Mouse (Mus musculus): ENCODE results near the gene Recql5.

The Recql5 gene

GRCm38 (mm10) chr11:115900561-115901337 lies 32.5 kb downstream of the Recql5 start:
- DNase-seq (ENCODE audit: low spot score) = no peak

DNA sequence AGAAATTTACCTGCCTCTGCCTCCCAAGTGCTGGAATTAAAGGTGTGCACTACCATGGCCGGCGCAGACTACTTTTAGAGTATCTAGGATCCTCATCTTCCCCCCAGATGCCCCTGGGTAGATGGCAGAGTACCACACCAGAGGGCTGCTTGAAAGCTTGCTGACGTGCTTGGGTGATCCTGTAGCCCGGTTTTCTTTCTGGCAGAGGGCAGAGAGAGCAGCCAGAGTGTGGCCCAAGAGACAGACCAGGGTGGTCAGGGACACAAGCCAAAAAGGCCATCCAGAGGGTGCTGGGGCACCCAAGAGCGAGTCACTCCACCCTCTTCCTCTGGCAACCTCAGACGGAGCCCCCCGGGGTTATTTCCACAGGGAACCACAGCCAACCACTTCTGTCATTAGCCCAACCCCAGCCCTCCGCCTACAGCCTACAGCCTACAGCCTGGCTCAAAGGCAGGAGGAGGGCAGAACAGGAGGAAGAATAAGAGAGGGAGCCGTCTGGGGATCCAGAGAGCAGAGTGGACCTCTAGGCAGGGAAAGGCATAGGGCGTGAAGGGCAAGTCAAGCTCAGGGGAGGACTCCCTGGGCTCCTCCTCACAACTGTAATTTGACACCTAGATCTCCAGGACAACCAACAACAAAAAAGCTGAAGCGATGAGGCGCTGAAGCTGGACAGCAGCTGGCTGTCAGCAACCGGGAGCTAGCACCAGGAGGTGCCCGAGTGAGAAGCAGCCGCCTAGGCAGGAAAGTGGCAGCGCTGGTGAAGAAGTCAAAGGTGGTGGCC lies 33.6 kb downstream of the Recql5 start, which contains the start of gene Smim5:
Gene Smim5 (plus strand): TSS at position 481 of the 781 bp plus-strand sequence.
- no peak for DNase-seq (ENCODE audit: low spot score)

DNA sequence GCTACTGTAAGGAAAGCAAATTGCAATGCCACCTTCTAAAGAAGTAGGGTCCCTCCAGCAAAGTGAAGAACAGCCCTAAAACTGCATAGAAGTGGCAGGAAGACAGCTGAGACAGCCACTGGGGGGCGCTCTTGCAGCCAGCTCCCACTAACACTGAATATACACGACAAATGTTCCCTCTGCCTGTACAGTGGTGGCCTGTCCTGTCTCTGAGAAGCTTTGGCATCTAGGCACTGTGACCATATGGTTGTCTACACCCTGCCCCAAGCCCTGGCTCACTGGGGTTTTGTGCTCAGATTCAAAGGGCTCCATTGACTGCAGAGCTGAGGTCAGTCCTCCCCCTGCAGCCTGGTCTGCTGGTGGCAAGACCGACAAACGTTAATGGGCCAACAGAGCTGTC lies 34.4 kb downstream of the Recql5 start:
- no peak for DNase-seq (ENCODE audit: low spot score)

DNA sequence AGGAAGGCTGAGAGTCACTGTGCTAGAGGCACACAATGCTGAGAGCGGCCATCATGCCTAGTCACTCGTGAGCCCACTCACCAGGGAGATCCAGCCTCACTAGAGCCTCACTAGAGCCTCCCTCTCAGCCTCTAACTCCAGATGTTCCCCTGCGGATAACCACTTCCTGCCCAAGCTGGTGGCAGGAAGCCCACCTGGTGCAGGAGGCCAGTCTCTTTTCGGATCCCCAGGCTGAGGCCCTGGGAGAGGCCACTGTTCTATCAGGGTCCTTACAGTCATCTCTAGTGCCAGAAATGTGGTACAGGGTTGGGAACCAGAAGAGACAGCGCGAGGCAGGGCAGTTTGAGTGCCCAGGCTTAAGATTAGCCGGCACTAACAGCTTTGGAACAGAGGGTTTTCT lies 34.8 kb downstream of the Recql5 start:
- DNase-seq (ENCODE audit: low spot score) = no peak

- DNase-seq (ENCODE audit: low spot score) = no peak
Measured at GRCm38 (mm10) chr11:115894755-115895520, 38.3 kb downstream of the Recql5 start.

GRCm38 (mm10) chr11:115893071-115893470 lies 40.2 kb downstream of the Recql5 start:
- no peak for DNase-seq (ENCODE audit: low spot score)

GRCm38 (mm10) chr11:115892213-115892612 lies 41.1 kb downstream of the Recql5 start:
- no peak for DNase-seq (ENCODE audit: low spot score)

DNA sequence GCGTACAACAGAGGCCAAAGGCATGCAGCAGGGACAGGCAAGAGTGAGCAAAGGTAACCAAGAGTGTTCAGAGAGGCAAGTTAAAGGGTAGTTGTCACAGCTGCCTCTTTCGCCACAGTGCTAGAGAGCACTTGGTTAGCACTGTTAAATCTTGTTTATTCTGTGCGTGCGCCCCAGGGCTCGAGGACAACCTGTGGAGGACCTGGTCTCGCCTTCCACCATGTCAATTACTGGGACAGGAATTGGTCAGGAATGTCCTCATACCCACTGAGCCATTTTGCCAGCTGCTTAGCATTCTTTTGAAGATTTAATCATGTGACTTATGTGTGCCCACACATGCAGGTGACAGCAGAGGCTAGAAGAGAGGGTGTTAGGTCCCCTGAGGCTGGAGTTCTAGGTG lies 44.1 kb downstream of the Recql5 start:
- no peak for DNase-seq (ENCODE audit: low spot score)

DNA sequence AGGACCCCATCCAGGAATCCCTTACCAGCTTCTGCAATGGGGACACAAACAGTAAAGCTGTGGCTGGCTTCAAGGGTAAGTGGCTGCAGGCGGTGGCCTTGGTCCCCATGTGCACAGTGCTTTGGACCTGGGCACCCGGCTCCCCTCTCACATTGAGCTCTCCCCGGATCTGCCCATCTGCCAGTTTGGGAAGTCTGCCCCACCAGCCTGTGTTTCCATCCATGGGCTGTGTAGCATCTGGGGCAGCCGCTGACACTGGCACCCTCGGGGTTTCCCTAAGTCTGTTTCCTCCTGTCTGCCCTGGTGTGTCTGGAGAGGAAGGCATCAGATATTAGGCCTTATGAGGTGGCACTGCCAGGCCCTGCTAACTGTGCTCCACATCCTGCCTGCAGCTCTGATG lies 45.3 kb downstream of the Recql5 start:
- no peak for DNase-seq (ENCODE audit: low spot score)

DNA sequence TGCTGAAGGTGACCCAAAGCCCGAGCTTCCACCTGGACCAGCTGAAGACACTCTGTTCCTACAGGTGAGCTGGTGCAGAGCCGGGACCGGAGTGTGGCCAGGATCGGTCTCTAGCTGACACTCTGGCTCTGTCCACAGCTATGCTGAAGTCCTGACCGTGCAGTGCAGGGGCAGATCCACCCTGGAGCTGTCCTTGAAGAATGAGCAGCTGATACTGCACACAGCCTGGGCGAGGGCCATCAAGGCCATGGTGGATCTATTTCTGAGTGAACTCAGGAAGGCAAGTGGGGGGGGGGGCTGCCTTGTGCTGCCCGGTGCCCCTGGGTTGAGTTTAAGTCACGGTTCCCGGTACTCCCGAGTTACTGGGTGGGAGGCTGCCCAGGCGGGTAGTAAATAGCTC lies 46.8 kb downstream of the Recql5 start:
- DNase-seq (ENCODE audit: low spot score) = no peak

DNA sequence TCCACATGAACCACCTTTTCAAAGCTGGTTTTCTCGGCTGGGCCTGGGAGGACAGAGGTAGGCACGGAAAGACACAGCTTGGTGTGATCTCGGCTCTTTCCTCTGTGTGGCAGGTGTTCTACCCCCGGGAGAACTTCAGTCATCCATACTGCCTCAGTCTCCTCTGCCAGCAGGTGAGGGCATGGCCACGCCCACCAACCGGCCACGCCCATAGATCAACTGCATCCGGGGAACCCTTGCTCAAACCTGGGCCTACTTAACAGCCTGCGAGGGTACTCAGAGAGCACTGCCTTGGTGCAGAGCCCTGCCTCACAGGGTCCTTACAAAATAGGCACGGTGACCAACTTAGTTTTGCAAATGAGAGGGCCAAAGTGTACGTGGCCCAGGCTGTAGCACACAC lies 48.0 kb downstream of the Recql5 start:
- DNase-seq (ENCODE audit: low spot score) = no peak

- no peak for DNase-seq (ENCODE audit: low spot score)
Measured at GRCm38 (mm10) chr11:115884361-115884760, 48.9 kb downstream of the Recql5 start.

- DNase-seq (ENCODE audit: low spot score) = no peak
Measured at GRCm38 (mm10) chr11:115883251-115883650, 50.0 kb downstream of the Recql5 start.

- DNase-seq (ENCODE audit: low spot score) = no peak
Measured at GRCm38 (mm10) chr11:115881002-115881401, 52.3 kb downstream of the Recql5 start.

DNA sequence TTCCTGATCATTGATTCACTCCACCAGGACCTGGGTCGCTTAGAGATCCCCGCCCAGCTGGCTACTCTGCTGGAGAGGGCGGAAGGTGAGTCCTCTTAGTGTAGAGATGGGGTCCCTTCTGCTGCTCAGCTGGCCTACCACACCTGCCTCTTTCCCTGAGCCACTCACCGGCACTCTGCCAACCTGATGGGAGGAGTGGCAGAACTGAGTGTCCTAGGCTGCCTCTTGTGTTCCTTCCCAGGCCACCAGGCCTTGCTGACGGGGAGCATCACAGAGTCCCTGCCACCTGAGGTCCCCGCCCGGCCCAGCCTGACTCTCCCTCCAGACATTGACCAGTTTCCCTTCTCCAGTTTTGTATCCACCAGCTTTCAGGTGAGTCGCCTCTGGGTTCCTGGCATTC lies 55.2 kb downstream of the Recql5 start:
- no peak for DNase-seq (ENCODE audit: low spot score)

GRCm38 (mm10) chr11:115877174-115877755 lies 56.0 kb downstream of the Recql5 start:
- DNase-seq (ENCODE audit: low spot score) = no peak

DNA sequence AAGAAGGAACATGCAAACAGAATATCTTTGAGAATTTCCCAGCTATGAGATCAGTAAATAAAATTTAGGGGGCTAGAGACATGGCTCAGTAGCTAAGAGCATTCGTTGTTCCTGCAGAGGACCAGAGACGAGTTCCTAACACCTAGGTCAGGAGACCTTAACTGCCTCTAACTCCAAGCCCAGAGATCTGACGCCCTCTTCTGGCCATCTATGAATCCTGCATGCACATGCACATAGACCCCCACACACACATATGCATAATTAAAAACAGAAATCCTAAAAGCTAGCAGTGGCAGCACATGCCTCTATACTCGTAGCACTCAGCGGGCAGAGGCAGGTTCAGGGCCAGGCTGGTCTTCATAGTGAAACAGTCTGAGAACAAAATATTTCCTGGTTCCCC lies 56.8 kb downstream of the Recql5 start:
- DNase-seq (ENCODE audit: low spot score) = no peak

DNA sequence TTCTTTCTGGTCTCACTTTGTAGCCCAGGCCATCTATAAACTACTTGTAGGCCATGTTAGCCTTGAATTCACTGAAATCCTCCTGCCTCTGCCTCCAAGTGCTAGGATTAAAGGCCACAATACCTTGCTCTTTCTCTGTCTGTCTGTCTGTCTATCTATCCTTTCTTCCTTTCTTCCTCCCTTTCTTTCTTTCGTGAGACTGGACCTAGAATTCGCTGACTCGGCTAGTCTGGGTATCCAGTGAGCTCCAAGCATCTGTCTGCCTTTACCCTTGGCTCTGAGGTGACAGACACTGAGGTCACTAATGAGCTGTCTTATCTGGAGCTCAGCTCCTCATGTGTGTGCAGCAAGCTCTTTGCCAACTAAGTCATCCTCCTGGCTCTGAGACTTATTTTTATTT lies 57.3 kb downstream of the Recql5 start:
- DNase-seq (ENCODE audit: low spot score) = no peak

- no peak for DNase-seq (ENCODE audit: low spot score)
Measured at GRCm38 (mm10) chr11:115872437-115872836, 60.8 kb downstream of the Recql5 start.

- no peak for DNase-seq (ENCODE audit: low spot score)
Measured at GRCm38 (mm10) chr11:115869393-115869792, 63.9 kb downstream of the Recql5 start.

DNA sequence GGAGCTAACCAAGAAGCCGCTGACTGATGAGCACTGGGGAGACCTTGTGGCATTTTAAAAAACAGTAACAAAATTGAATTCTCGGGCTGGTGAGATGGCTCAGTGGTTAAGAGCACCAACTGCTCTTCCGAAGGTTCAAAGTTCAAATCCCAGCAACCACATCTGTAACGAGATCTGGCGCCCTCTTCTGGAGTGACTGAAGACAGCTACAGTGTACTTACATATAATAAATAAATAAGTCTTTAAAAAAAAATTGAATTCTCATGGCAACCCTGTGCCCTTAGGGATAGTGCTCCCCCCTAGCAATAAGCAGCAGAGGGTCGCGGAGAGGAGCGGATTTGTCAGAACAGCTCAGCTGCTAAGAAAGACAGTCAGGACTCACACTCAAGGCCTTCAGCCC lies 69.4 kb downstream of the Recql5 start:
- DNase-seq (ENCODE audit: low spot score) = no peak
